Mouse (Mus musculus) layer of hippocampus, adult 2 months (tissue): ENCODE results near the gene 2310030G06Rik. TPM values are rescaled to one million over a fixed set of nuclear protein-coding genes. Genes with fewer than 3 reads are reported as not detected.

Source experiments
- DNase-seq, 2 experiments: peaks; one replicate each; pipeline ENCODE4 v3.0.0; 2022; ENCODE audit warnings: low spot score in 2 of 2
- H3K27ac ChIP-seq: fragments of 200-600 bp; 2 replicates; pipeline ENCODE4 v1.8.1; 2022
- H3K4me3 ChIP-seq: fragments of 200-600 bp; 2 replicates; pipeline ENCODE4 v1.8.1; 2022; ENCODE audit warnings: mild to moderate bottlenecking
- CTCF ChIP-seq: fragments of 200-600 bp; conservative IDR thresholded peaks from 2 replicates; pipeline ENCODE4 v1.8.1; 2022; ENCODE audit warnings: antibody characterized with exemption, mild to moderate bottlenecking, moderate library complexity
- total RNA-seq, 2 experiments: library from RNA; stranded (reverse); gene quantifications; 2 replicates each; pipeline ENCODE4 v1.2.3; 2021

Gene 2310030G06Rik
- total RNA-seq, 2 experiments from 2014 or later = 0.87 to 1.9 TPM

- Histone ChIP-seq H3K4me3 (no peak overlapping the region), H3K27ac (peak overlapping the region; percentile 43; the same call in 1 of the 2 replicates)
- DNase-seq = no peak
- no peak for TF ChIP-seq CTCF
Measured at GRCm38 (mm10) chr9:50692626-50693580, 53.4 kb downstream of the 2310030G06Rik start.

Other genes starting within 250 kb of the 2310030G06Rik start
- 10 to 100 TPM; 36.5 to 42.5 TPM for gene Pts, start 217.8 kb downstream of the 2310030G06Rik start, total RNA-seq
- 10 to 100 TPM; 25.3 to 25.9 TPM for gene Il18, start 191.7 kb downstream of the 2310030G06Rik start, total RNA-seq
- gene Bco2, start 191.4 kb downstream of the 2310030G06Rik start, total RNA-seq = 1 to 10 TPM; 3.8 to 3.9 TPM
- gene Tex12, start 185.2 kb downstream of the 2310030G06Rik start, total RNA-seq = not detected
- gene Sdhd, start 142.7 kb downstream of the 2310030G06Rik start, total RNA-seq = 100 to 1,000 TPM; 109 to 112 TPM
- gene Timm8b, start 142.6 kb downstream of the 2310030G06Rik start, total RNA-seq = 100 to 1,000 TPM; 206 to 234 TPM
- gene Pih1d2, start 129.2 kb downstream of the 2310030G06Rik start, total RNA-seq = 1 to 10 TPM; 2.3 to 2.7 TPM
- gene Nkapd1, start 129.1 kb downstream of the 2310030G06Rik start, total RNA-seq = 10 to 100 TPM; 20.8 to 22.1 TPM
- 100 to 1,000 TPM; 131 to 136 TPM for gene Dlat, start 86.8 kb downstream of the 2310030G06Rik start, total RNA-seq
- gene Dixdc1, start 7.0 kb downstream of the 2310030G06Rik start, total RNA-seq = 10 to 100 TPM; 80.1 to 87.4 TPM
- gene Cryab, start 4.8 kb upstream of the 2310030G06Rik start, total RNA-seq = 100 to 1,000 TPM; 117 to 119 TPM
- under 1 TPM; 0.51 to 0.79 TPM for gene Hspb2, start 5.8 kb upstream of the 2310030G06Rik start, total RNA-seq
- gene Fdxacb1, start 21.7 kb upstream of the 2310030G06Rik start, total RNA-seq = 1 to 10 TPM; 5.5 to 6.3 TPM
- gene Alg9, start 28.5 kb upstream of the 2310030G06Rik start, total RNA-seq = 10 to 100 TPM; 29.0 to 31.1 TPM
- gene 1110032A03Rik, start 29.0 kb upstream of the 2310030G06Rik start, total RNA-seq = 10 to 100 TPM; 29.6 to 30.2 TPM
- 10 to 100 TPM; 14.9 to 18.1 TPM for gene Ppp2r1b, start 98.8 kb upstream of the 2310030G06Rik start, total RNA-seq